Mouse (Mus musculus) ovary, adult 18-20 months (tissue): ENCODE data around the gene Plxna1.

ENCODE experiments used
- DNase-seq: peaks from one replicate; pipeline ENCODE4 v3.0.0; 2022; ENCODE audit warnings: low spot score, mixed read lengths

The Plxna1 gene

DNA sequence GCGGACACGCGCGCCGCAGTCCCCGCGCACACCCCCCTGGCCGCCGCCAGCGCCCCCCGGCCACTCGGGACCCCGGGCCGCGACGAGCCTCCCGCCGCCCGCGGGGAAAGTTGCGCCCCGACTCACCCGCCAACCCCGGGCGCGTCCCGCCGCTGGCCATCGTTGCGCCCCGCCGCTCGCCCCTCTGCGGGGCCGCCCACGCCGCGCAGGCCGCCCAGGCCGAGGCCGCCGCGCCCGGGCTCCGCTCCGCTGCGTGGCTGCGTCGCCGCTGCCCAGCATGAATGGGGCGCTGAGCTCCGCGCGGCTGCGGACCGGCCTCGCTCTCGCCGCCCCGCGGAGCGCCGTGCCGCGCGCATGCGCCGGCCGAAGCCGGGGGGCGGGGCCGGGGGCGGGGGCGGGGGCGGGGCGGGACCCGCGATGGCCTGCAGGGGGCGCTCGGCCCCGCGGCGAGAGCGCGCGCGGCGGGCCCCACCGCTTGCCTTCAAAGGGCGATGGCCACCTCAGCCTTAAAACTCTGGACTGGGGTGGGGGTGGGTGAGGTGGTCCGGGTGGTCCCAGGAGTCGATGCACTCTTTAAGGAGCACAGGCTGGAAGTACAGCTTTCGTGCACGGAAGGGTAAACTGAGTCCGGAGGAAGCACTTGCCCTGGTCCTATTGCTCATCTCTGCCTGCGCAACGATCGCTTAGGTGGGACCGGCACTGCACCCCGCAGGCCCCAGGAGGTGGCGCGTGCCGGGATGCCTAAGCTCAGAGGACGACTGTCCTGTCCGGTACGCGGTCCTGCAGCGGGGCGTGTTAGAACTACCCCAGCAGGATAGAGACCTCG lies at the start of gene Plxna1:
Gene Plxna1, minus strand, starts transcription at position 340 of the 826 bp plus-strand sequence.
- no peak for DNase-seq

- DNase-seq: no peak
Measured at GRCm38 (mm10) chr6:89409041-89409440, 46.6 kb upstream of the Plxna1 start.

GRCm38 (mm10) chr6:89408259-89408658 lies 45.8 kb upstream of the Plxna1 start:
- DNase-seq: no peak

GRCm38 (mm10) chr6:89407247-89407889 lies 44.9 kb upstream of the Plxna1 start:
- no peak for DNase-seq

DNA sequence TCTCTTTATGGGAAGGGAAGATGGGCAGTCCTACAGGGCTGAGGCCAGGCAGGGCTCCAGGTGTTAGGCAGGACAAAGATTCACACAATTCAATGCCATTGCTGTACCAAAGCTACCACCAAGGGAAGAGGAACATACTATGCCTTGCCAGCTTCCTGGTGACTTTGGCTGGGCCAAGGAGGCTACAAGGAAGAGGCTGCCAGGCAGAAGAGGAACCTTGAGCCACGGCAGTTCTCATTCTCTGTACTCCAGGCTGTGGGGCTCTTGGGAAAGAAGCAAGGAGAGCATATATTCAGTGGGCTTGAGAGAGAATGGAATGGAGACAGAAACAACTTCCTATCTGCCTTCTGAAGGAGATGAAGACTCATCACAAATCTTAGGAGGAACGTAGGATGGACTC lies 42.5 kb upstream of the Plxna1 start:
- DNase-seq: peak; percentile 23

- no peak for DNase-seq
Measured at GRCm38 (mm10) chr6:89403257-89404225, 41.1 kb upstream of the Plxna1 start.

- DNase-seq: no peak
Measured at GRCm38 (mm10) chr6:89402406-89402805, 40.0 kb upstream of the Plxna1 start.

DNA sequence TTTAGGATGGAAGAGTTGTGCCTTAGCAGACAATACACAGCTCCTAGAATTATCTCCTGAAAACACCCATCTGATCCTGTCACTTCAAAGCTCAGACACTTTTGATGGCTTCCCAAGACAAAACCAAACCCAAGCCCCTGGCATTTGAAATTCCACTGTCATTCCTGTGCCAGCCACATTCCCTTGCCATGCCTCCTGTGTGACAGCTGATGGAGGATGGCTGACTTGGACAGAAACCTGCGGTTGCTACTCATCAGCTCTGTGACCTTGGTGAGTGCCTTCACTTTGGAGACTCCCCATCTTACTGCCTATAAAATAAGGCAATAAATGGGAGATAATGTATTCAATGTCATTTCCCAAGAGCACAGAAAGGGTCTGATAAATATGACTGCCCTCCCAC lies 37.1 kb upstream of the Plxna1 start:
- DNase-seq: no peak

- no peak for DNase-seq
Measured at GRCm38 (mm10) chr6:89397919-89398318, 35.5 kb upstream of the Plxna1 start.

GRCm38 (mm10) chr6:89393820-89394219 lies 31.4 kb upstream of the Plxna1 start:
- no peak for DNase-seq

GRCm38 (mm10) chr6:89392213-89392612 lies 29.8 kb upstream of the Plxna1 start:
- no peak for DNase-seq

DNA sequence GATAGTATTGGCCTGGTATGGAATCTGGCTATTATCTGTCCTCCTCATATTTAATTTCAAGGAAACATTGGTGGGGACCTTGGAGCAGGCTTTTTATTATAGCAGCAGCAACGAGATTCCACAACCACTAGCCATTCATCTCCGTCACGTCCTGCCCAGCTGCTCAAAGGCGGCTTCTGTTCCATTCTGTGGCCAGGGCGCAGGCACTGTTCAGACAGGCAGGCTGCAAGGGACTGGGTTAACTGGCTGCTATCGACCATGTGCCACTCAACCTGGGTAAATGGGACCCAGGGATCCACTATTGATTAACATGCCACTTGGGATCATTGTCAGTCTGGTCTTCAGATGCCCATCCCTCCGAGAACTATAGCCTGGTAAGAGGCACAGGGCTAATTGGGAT lies 27.4 kb upstream of the Plxna1 start:
- DNase-seq: no peak

- no peak for DNase-seq
Measured at GRCm38 (mm10) chr6:89386956-89387355, 24.5 kb upstream of the Plxna1 start.

DNA sequence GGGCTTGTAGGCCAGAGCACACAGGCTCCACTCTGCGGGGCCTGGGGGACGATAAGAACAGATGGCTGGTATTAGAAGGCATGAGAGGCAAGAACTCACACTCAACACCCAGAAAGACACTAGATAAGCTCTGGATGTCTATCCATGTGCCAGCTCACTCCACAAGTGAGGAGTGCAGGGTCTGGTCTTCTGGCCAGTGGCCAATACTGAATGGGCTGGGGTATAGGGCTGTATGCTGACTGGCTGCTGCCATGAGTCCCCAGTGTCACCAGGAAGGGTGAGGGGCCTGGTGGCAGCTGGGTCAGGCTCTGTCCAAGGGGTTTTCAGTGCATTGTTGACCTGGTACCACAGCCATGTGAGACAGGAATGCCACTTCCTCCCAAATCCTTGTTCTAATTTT lies 22.3 kb upstream of the Plxna1 start:
- no peak for DNase-seq

- DNase-seq: no peak
Measured at GRCm38 (mm10) chr6:89381851-89382250, 19.4 kb upstream of the Plxna1 start.

- DNase-seq: no peak
Measured at GRCm38 (mm10) chr6:89381172-89381571, 18.8 kb upstream of the Plxna1 start.

DNA sequence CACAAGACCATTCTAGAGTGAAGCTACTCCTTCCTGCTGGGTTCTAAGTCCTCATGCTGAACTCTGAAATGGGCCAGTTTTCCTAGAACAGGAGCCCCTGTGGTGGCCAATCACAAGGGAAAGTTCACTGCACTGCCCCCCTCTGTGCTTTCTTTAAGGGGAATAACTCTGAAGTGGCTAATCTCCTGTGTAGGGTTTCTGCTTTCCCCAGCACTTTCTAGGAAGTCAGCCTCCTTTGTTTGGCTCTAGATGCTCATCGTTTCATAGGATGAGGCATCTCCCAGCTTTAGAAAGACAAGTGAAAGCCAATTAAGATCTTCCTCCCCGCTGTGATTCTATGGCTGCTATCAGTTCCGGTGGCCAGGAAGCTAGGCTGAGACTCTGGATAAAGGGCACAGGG lies 18.3 kb upstream of the Plxna1 start:
- no peak for DNase-seq

DNA sequence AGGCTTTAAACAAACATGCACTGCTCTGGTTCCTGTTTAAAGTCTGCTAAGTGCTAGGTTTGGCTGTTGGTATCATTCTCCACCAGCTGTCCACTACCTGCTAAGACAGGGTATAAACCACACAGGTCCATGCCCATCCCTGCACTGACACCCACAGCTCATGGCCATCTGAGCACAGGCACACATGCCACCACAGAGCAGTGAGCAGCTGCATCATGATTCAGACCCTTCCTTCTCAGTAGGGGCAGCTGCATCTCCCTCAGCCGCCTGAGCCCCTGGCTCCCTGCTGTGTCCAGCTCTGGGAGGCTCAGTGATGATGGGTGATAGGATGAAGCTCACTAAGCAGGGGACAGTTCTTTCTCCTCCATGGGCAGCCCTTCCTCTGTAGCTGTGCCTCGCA lies 15.8 kb upstream of the Plxna1 start:
- no peak for DNase-seq

DNA sequence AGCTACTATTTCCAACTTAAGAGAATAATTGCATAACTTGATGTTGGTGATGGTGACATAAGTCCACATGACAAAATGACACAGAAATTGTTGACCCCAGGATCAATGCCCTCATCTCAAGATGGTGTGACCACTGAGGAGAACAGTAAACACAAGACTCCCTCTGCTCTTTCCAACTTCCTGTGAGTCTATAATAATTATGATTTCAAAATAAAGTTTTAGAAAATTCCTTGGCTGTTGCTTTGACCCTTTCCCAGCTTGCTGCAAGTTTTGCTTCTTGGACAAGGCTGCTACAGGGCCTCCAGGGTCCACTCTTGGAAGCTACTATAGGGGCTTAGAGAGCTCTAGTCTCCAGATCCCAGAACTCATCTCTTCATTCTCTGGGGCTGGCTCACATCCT lies 6.4 kb upstream of the Plxna1 start:
- no peak for DNase-seq

GRCm38 (mm10) chr6:89364342-89364741 lies 1.9 kb upstream of the Plxna1 start:
- DNase-seq: no peak

GRCm38 (mm10) chr6:89363107-89363451 lies 659 bp upstream of the Plxna1 start:
- DNase-seq: no peak

DNA sequence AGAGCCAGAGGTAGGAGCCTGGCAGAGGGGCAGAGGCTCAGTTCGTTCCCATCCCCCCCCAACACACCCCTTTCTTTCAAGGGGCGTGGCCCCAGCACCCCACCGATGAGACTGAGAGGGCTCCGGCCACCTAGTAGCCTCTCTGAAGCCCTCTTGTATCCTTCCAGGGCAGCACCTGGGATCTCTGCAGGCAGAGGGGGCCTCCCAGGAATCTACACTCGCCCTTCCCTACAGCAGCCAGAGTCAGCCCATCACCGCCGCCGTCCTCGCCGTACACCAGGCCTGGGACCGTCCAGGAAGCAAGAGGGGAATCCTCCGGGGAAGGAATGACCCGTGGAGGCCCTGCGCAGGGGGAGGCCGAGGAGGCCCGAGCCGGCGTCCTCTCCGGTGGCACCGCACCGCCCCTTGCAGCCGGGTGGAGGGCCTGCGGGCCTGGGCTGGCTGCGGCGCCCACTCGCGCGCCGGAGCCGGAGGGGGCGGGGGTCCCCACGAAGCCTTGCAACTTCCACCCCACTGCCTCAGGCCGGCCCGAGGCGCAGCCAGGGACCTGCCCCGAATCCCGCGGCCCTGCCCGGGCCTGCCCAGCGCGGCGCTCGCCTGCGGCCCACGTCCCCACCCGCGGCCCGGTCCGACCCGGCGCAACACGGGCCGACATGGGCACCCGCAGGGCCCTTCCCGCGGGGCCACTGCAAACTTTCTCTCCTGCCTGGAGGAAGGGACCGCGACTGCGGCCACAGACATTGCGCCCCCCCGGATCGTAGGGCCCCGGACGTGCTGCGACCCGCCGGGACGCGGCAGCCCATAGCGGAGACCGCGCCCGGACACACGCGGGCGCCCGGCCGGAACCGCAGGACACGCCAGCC lies 771 bp downstream of the Plxna1 start:
- no peak for DNase-seq
